Mouse (Mus musculus) MEL (cell line): ENCODE measurements at regions not wholly inside any gene's neighbourhood (a gene's known extent, or its start where the extent isn't known, plus 50 kb on each side); places are given as distances from the start of the nearest gene placed in this dataset.
A peak's percentile ranks its signal among the peaks of the same experiment; 100 is the strongest.

Experiments used
- DNase-seq: peaks from one replicate; pipeline ENCODE4 v3.0.0; 2011; ENCODE audit warnings: low read depth, low spot score
- H3K27ac ChIP-seq: 2 replicates; pipeline ENCODE4 v1.5.1; 2012; ENCODE audit warnings: low read depth, mild to moderate bottlenecking, control low read depth, low read length, moderate library complexity; ENCODE audit not compliant: control insufficient read depth
- H3K27me3 ChIP-seq, 2 experiments: fragments of 150-350 bp in 1 of 2; sonication (generic) in 1 of 2; 2 replicates each; pipeline ENCODE4 v1.6.1; 2012; ENCODE audit warnings: low read length in 2 of 2, mild to moderate bottlenecking in 2 of 2, improper control_type of control experiment in 1 of 2, moderate library complexity in 1 of 2; ENCODE audit not compliant: insufficient read depth in 2 of 2, control insufficient read depth in 1 of 2
- H3K36me3 ChIP-seq, 2 experiments: 2 replicates each; pipeline ENCODE4 v1.6.1; 2012 to 2014; ENCODE audit warnings: low read length in 2 of 2, improper control_type of control experiment in 1 of 2, inconsistent platforms in 1 of 2, mild to moderate bottlenecking in 1 of 2; ENCODE audit not compliant: insufficient read depth in 2 of 2, control insufficient read depth in 1 of 2
- H3K4me1 ChIP-seq, 2 experiments: fragments of 150-350 bp in 1 of 2; sonication (generic) in 1 of 2; 2 replicates each; pipeline ENCODE4 v1.6.1; 2012; ENCODE audit warnings: low read length in 2 of 2, improper control_type of control experiment in 1 of 2, mild to moderate bottlenecking in 1 of 2; ENCODE audit not compliant: insufficient read depth in 2 of 2, control insufficient read depth in 1 of 2
- H3K4me3 ChIP-seq, 2 experiments: fragments of 150-350 bp in 1 of 2; sonication (generic) in 1 of 2; 2 replicates each; pipeline ENCODE4 v1.5.1; 2012; ENCODE audit warnings: low read depth in 2 of 2, low read length in 2 of 2, mild to moderate bottlenecking in 2 of 2, moderate library complexity in 2 of 2, control low read depth in 1 of 2, improper control_type of control experiment in 1 of 2; ENCODE audit not compliant: control insufficient read depth in 1 of 2, insufficient read depth in 1 of 2
- H3K79me2 ChIP-seq: 2 replicates; pipeline ENCODE4 v1.6.1; 2012; ENCODE audit warnings: mild to moderate bottlenecking, low read length, moderate library complexity; ENCODE audit not compliant: control insufficient read depth, poor library complexity, insufficient read depth
- H3K9ac ChIP-seq: 2 replicates; pipeline ENCODE4 v1.6.1; 2012; ENCODE audit warnings: low read depth, mild to moderate bottlenecking, control low read depth, low read length, moderate library complexity; ENCODE audit not compliant: control insufficient read depth, poor library complexity, severe bottlenecking
- H3K9me3 ChIP-seq: fragments of 150-350 bp; sonication (generic); replicated peaks from 2 replicates; pipeline ENCODE4 v1.6.1; 2012; ENCODE audit warnings: mild to moderate bottlenecking, low read length, improper control_type of control experiment, moderate library complexity; ENCODE audit not compliant: insufficient read depth
- CHD1 ChIP-seq: IDR thresholded peaks from 2 replicates; pipeline ENCODE4 v1.6.1; 2012; ENCODE audit warnings: low read depth, mild to moderate bottlenecking, inconsistent platforms, low read length, improper control_type of control experiment
- CHD2 ChIP-seq: IDR thresholded peaks from 2 replicates; pipeline ENCODE4 v1.6.1; 2011; ENCODE audit warnings: low read length, improper control_type of control experiment
- CTCF ChIP-seq, 3 experiments: IDR thresholded peaks in 2 of 3; conservative IDR thresholded peaks in 1 of 3; 2 replicates each; pipeline ENCODE4 v1.5.1; 2011 to 2012; ENCODE audit warnings: low read length in 3 of 3, low read depth in 2 of 3, mild to moderate bottlenecking in 2 of 3, improper control_type of control experiment in 1 of 3, inconsistent platforms in 1 of 3, mixed read lengths in 1 of 3, moderate library complexity in 1 of 3; ENCODE audit not compliant: control insufficient read depth in 1 of 3, insufficient read depth in 1 of 3, poor library complexity in 1 of 3, severe bottlenecking in 1 of 3
- EP300 ChIP-seq, 2 experiments: IDR thresholded peaks; 2 replicates each; pipeline ENCODE4 v1.6.1; 2011; ENCODE audit warnings: improper control_type of control experiment in 2 of 2, low read length in 2 of 2, low read depth in 1 of 2, mild to moderate bottlenecking in 1 of 2
- GATA1 ChIP-seq: IDR thresholded peaks from 2 replicates; pipeline ENCODE4 v1.6.1; 2011; ENCODE audit warnings: low read depth, low read length, improper control_type of control experiment
- HCFC1 ChIP-seq: IDR thresholded peaks from 2 replicates; pipeline ENCODE4 v1.6.1; 2012; ENCODE audit warnings: low read depth, mild to moderate bottlenecking, inconsistent platforms, low read length, improper control_type of control experiment, moderate library complexity
- MAZ ChIP-seq: IDR thresholded peaks from 2 replicates; pipeline ENCODE4 v1.6.1; 2012; ENCODE audit warnings: low read depth, mild to moderate bottlenecking, inconsistent platforms, low read length, improper control_type of control experiment
- NELFE ChIP-seq: IDR thresholded peaks from 2 replicates; pipeline ENCODE4 v1.6.1; 2011; ENCODE audit warnings: low read depth, low read length, improper control_type of control experiment
- NRF1 ChIP-seq: IDR thresholded peaks from 2 replicates; pipeline ENCODE4 v1.6.1; 2014; ENCODE audit warnings: low read depth, mild to moderate bottlenecking, inconsistent platforms, low read length, improper control_type of control experiment, moderate library complexity; ENCODE audit not compliant: poor library complexity, insufficient read depth, severe bottlenecking
- POLR2AphosphoS5 ChIP-seq: IDR thresholded peaks from 2 replicates; pipeline ENCODE4 v1.6.1; 2012; ENCODE audit warnings: low read depth, borderline replicate concordance, mild to moderate bottlenecking, inconsistent platforms, low read length, moderate library complexity, mixed read lengths
- SMC3 ChIP-seq: IDR thresholded peaks from 2 replicates; pipeline ENCODE4 v1.6.1; 2011; ENCODE audit warnings: low read depth, low read length, improper control_type of control experiment
- TBP ChIP-seq: IDR thresholded peaks from 2 replicates; pipeline ENCODE4 v1.8.0; 2011; ENCODE audit warnings: low read depth, low read length, improper control_type of control experiment
- TCF12 ChIP-seq: IDR thresholded peaks from 2 replicates; pipeline ENCODE4 v1.6.1; 2014; ENCODE audit warnings: low read depth, mild to moderate bottlenecking, inconsistent platforms, low read length, improper control_type of control experiment, moderate library complexity
- UBTF ChIP-seq: IDR thresholded peaks from 2 replicates; pipeline ENCODE4 v1.6.1; 2012; ENCODE audit warnings: low read depth, mild to moderate bottlenecking, inconsistent platforms, low read length, improper control_type of control experiment, moderate library complexity, borderline replicate concordance; ENCODE audit not compliant: insufficient read depth
- USF1 ChIP-seq: IDR thresholded peaks from 2 replicates; pipeline ENCODE4 v1.6.1; 2014; ENCODE audit warnings: low read depth, mild to moderate bottlenecking, inconsistent platforms, low read length, improper control_type of control experiment, moderate library complexity
- ZNF384 ChIP-seq: IDR thresholded peaks from 2 replicates; pipeline ENCODE4 v1.6.1; 2012; ENCODE audit warnings: low read depth, mild to moderate bottlenecking, inconsistent platforms, low read length, improper control_type of control experiment

DNA sequence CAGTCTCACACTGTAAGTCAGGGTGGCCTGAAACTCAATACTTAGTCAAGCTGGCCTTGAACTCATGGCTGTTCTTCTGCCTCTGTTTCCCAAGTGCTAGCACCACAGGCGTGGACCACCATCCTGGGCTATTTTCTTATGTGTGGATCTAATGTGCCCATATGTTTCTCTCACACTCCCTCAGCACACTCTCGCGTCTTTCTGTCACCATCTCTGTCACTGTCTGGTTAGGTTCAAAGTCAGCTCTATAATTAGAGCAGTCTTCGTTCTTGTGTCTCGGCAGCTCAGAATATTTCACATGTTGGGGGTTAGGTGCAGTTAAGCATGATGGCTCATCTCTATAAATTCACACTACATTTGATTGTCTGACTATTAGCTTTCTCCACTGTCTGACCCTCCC is 324.4 kb downstream of the Etnk1 start:
- TF ChIP-seq NELFE (no peak), CHD1 (no peak), SMC3 (no peak), POLR2AphosphoS5 (no peak), UBTF (no peak), EP300 (IDR thresholded peaks at IDR 0.05; ENCODE audit: low read depth in 1 of 2, low read length in 2 of 2) (no peak), GATA1 (no peak), ZNF384 (no peak), CTCF (IDR thresholded peaks at IDR 0.05 in 2 of 3, conservative IDR thresholded peaks at IDR 0.05 in 1 of 3; ENCODE audit: control insufficient read depth in 1 of 3, insufficient read depth in 1 of 3, low read depth in 2 of 3, low read length in 3 of 3, poor library complexity in 1 of 3, severe bottlenecking in 1 of 3) (no peak), TCF12 (no peak), CHD2 (no peak)
- no peaks in the 10 kb centered on the region for H3K9me3 ChIP-seq
- DNase-seq = peak; percentile 7
- H3K4me3 ChIP-seq = no peak overlapping the region
- H3K79me2 ChIP-seq = no peaks in the 10 kb centered on the region
- no peaks in the 10 kb centered on the region for H3K27me3 ChIP-seq
- no peak overlapping the region for H3K27ac ChIP-seq
- no peaks in the 10 kb centered on the region for H3K36me3 ChIP-seq
- no peaks in the 10 kb centered on the region for H3K4me1 ChIP-seq
- H3K9ac ChIP-seq = no peak overlapping the region

DNA sequence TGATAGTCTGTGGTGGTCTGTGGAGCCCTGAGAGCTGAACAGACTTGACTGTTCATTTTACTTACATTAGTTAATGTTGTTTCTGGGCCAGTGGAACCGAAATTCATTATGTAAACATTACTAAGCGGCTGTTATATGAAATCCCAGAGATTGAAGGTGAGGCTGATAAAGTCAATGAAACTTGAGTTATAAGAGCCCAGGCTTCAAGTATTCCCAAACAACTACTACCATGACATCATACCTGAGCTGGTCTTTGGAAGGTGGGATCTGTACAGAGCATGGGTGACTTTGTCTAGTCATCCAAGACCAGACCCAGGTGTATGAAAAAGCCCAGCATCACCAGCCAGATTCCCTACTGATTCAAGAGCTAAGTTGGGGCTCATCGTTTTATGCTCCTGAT is 326.5 kb downstream of the Etnk1 start:
- TF ChIP-seq HCFC1 (no peak), TBP (no peak), CHD1 (no peak), NRF1 (no peak), EP300 (IDR thresholded peaks at IDR 0.05; ENCODE audit: low read depth in 1 of 2, low read length in 2 of 2) (no peak), CTCF (IDR thresholded peaks at IDR 0.05 in 2 of 3, conservative IDR thresholded peaks at IDR 0.05 in 1 of 3; ENCODE audit: control insufficient read depth in 1 of 3, insufficient read depth in 1 of 3, low read depth in 2 of 3, low read length in 3 of 3, poor library complexity in 1 of 3, severe bottlenecking in 1 of 3) (no peak)
- H3K27ac ChIP-seq = no peak overlapping the region
- no peaks in the 10 kb centered on the region for H3K79me2 ChIP-seq
- H3K9me3 ChIP-seq = no peaks in the 10 kb centered on the region
- DNase-seq = no peak
- H3K4me1 ChIP-seq = no peaks in the 10 kb centered on the region
- no peaks in the 10 kb centered on the region for H3K27me3 ChIP-seq
- H3K4me3 ChIP-seq = no peak overlapping the region
- H3K9ac ChIP-seq = no peak overlapping the region
- H3K36me3 ChIP-seq = no peaks in the 10 kb centered on the region

DNA sequence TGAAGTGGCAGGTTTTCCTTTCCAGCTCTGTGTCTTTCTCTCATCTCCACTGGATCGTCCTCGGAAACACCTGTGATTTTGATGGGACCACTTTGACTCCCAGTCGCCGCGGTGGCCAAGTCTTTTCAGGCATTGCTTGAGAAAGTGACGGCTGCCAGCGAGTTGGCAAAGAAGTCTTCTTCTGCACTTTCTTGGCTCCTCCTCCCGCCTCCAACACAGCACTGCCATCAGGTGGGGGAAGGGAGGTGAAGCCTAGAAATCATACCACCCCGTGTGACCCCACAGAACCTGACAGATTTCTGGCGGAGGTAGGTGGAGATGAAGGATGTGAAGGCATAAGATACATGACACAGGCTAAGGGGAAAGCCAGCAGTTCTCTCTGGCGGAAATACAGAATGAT is 327.3 kb downstream of the Etnk1 start:
- Histone ChIP-seq H3K9ac (no peak overlapping the region), H3K27me3 (no peaks in the 10 kb centered on the region), H3K36me3 (no peaks in the 10 kb centered on the region), H3K79me2 (no peaks in the 10 kb centered on the region), H3K4me3 (no peak overlapping the region), H3K4me1 (no peaks in the 10 kb centered on the region), H3K27ac (no peak overlapping the region), H3K9me3 (no peaks in the 10 kb centered on the region)
- DNase-seq = no peak
- TF ChIP-seq MAZ (no peak), USF1 (no peak)
